Mouse (Mus musculus) CH12.LX (cell line): ENCODE measurements around the gene Slc35f3. TPM values are rescaled to one million over a fixed set of nuclear protein-coding genes. Genes with fewer than 3 reads are reported as not detected.
A peak's percentile ranks its signal among the peaks of the same experiment; 100 is the strongest.

Experiments
- DNase-seq: peaks from one replicate; pipeline ENCODE4 v3.0.0-alpha.2; 2013; ENCODE audit errors: extremely low read depth
- H3K27ac ChIP-seq: 2 replicates; pipeline ENCODE4 v1.5.1; 2012; ENCODE audit warnings: low read depth, mild to moderate bottlenecking, control low read depth, moderate library complexity; ENCODE audit not compliant: insufficient read depth
- H3K27me3 ChIP-seq: replicated peaks from 2 replicates; pipeline ENCODE3; 2012; ENCODE audit warnings: inconsistent platforms
- H3K36me3 ChIP-seq, 2 experiments: replicated peaks in 1 of 2; 2 replicates each; pipeline versions ENCODE3 to v1.6.1; 2012; ENCODE audit warnings: inconsistent platforms in 1 of 2, low read length in 1 of 2, mild to moderate bottlenecking in 1 of 2, mixed read lengths in 1 of 2, moderate library complexity in 1 of 2; ENCODE audit not compliant: control insufficient read depth in 1 of 2, insufficient read depth in 1 of 2
- H3K4me1 ChIP-seq, 2 experiments: 2 replicates each; pipeline ENCODE4 v1.6.1; 2012; ENCODE audit warnings: inconsistent platforms in 1 of 2, moderate library complexity in 1 of 2; ENCODE audit not compliant: insufficient read depth in 2 of 2, control insufficient read depth in 1 of 2
- H3K4me2 ChIP-seq: 2 replicates; pipeline ENCODE4 v1.6.1; 2012; ENCODE audit warnings: low read depth, mild to moderate bottlenecking, control low read depth; ENCODE audit not compliant: poor library complexity, insufficient read depth, severe bottlenecking
- H3K4me3 ChIP-seq, 3 experiments: fragments of 150-350 bp in 1 of 3; sonication (generic) in 1 of 3; replicated peaks in 1 of 3; 2 replicates each; pipeline versions ENCODE3 to v1.5.1; 2011 to 2012; ENCODE audit warnings: low read depth in 2 of 3, low read length in 2 of 3, mild to moderate bottlenecking in 2 of 3, moderate library complexity in 2 of 3, control low read depth in 1 of 3, improper control_type of control experiment in 1 of 3, inconsistent platforms in 1 of 3, mixed read lengths in 1 of 3; ENCODE audit not compliant: poor library complexity in 1 of 3
- H3K79me2 ChIP-seq: replicated peaks from 2 replicates; pipeline ENCODE4 v1.6.1; 2012; ENCODE audit warnings: mild to moderate bottlenecking, moderate library complexity; ENCODE audit not compliant: control insufficient read depth, poor library complexity, insufficient read depth, severe bottlenecking; ENCODE audit errors: extremely low read depth
- H3K9ac ChIP-seq: 2 replicates; pipeline ENCODE4 v1.6.1; 2012; ENCODE audit warnings: low read depth, mild to moderate bottlenecking, control low read depth, moderate library complexity; ENCODE audit not compliant: insufficient read depth
- H3K9me3 ChIP-seq: replicated peaks from 2 replicates; pipeline ENCODE3; 2012; ENCODE audit warnings: low read length, inconsistent platforms, mixed read lengths
- CHD1 ChIP-seq: IDR thresholded peaks from 2 replicates; pipeline ENCODE4 v1.6.1; 2012; ENCODE audit warnings: low read depth, low read length, improper control_type of control experiment, inconsistent platforms
- CHD2 ChIP-seq: IDR thresholded peaks from 2 replicates; pipeline ENCODE4 v1.6.1; 2011; ENCODE audit warnings: low read length, improper control_type of control experiment
- CTCF ChIP-seq, 2 experiments: IDR thresholded peaks in 1 of 2; conservative IDR thresholded peaks in 1 of 2; 2 replicates each; pipeline ENCODE4 v1.5.1; 2011 to 2012; ENCODE audit warnings: low read depth in 2 of 2, low read length in 2 of 2, improper control_type of control experiment in 1 of 2, inconsistent platforms in 1 of 2, mild to moderate bottlenecking in 1 of 2, moderate library complexity in 1 of 2
- E2F4 ChIP-seq: IDR thresholded peaks from 2 replicates; pipeline ENCODE4 v1.6.1; 2011; ENCODE audit warnings: low read depth, low read length, improper control_type of control experiment; ENCODE audit not compliant: insufficient replicate concordance
- ELF1 ChIP-seq: IDR thresholded peaks from 2 replicates; pipeline ENCODE4 v1.6.1; 2014; ENCODE audit warnings: low read depth, mild to moderate bottlenecking, inconsistent platforms, low read length, improper control_type of control experiment
- IRF4 ChIP-seq: IDR thresholded peaks from 2 replicates; pipeline ENCODE4 v1.6.1; 2014; ENCODE audit warnings: low read depth, mild to moderate bottlenecking, inconsistent platforms, low read length, improper control_type of control experiment
- JUN ChIP-seq: IDR thresholded peaks from 2 replicates; pipeline ENCODE4 v1.6.1; 2011; ENCODE audit warnings: low read depth, mild to moderate bottlenecking, low read length, improper control_type of control experiment, moderate library complexity; ENCODE audit not compliant: insufficient read depth
- MAX ChIP-seq: IDR thresholded peaks from 2 replicates; pipeline ENCODE4 v1.6.1; 2011; ENCODE audit warnings: low read length, improper control_type of control experiment
- MEF2A ChIP-seq: IDR thresholded peaks from 2 replicates; pipeline ENCODE4 v1.6.1; 2014; ENCODE audit warnings: low read depth, mild to moderate bottlenecking, inconsistent platforms, low read length, improper control_type of control experiment, borderline replicate concordance
- MXI1 ChIP-seq: IDR thresholded peaks from 2 replicates; pipeline ENCODE4 v1.6.1; 2011; ENCODE audit warnings: mild to moderate bottlenecking, low read depth, low read length, improper control_type of control experiment
- PAX5 ChIP-seq: IDR thresholded peaks from 2 replicates; pipeline ENCODE4 v1.6.1; 2012; ENCODE audit warnings: low read length, inconsistent platforms, mixed read lengths
- POLR2A ChIP-seq: IDR thresholded peaks from 2 replicates; pipeline ENCODE4 v1.6.1; 2011; ENCODE audit warnings: low read depth, mild to moderate bottlenecking, improper control_type of control experiment, low read length
- RAD21 ChIP-seq: IDR thresholded peaks from 2 replicates; pipeline ENCODE4 v1.6.1; 2011; ENCODE audit warnings: low read depth, mild to moderate bottlenecking, low read length, improper control_type of control experiment, moderate library complexity
- RCOR1 ChIP-seq: conservative IDR thresholded peaks from 2 replicates; pipeline ENCODE4 v1.6.1; 2012; ENCODE audit warnings: low read depth, mild to moderate bottlenecking, inconsistent platforms, low read length, improper control_type of control experiment
- SIN3A ChIP-seq: IDR thresholded peaks from 2 replicates; pipeline ENCODE4 v1.6.1; 2012; ENCODE audit warnings: low read length, improper control_type of control experiment, inconsistent platforms
- SMC3 ChIP-seq: IDR thresholded peaks from 2 replicates; pipeline ENCODE4 v1.6.1; 2011; ENCODE audit warnings: low read depth, low read length, improper control_type of control experiment
- TBP ChIP-seq: conservative IDR thresholded peaks from 2 replicates; pipeline ENCODE4 v1.6.1; 2011; ENCODE audit warnings: low read depth, low read length, improper control_type of control experiment
- TCF12 ChIP-seq: IDR thresholded peaks from 2 replicates; pipeline ENCODE4 v1.6.1; 2014; ENCODE audit warnings: low read depth, mild to moderate bottlenecking, inconsistent platforms, low read length, improper control_type of control experiment
- ZC3H11A ChIP-seq: IDR thresholded peaks from 2 replicates; pipeline ENCODE4 v1.6.1; 2012; ENCODE audit warnings: low read depth, mild to moderate bottlenecking, inconsistent platforms, low read length, improper control_type of control experiment
- ZKSCAN1 ChIP-seq: IDR thresholded peaks from 2 replicates; pipeline ENCODE4 v1.6.1; 2012; ENCODE audit warnings: low read depth, inconsistent platforms, low read length, improper control_type of control experiment, borderline replicate concordance
- ZNF384 ChIP-seq: IDR thresholded peaks from 2 replicates; pipeline ENCODE4 v1.6.1; 2012; ENCODE audit warnings: low read depth, low read length, improper control_type of control experiment, inconsistent platforms
- dilution Hi-C: fragments of 300-500 bp; cut with MboI; formaldehyde crosslinking; loops from 2 replicates; pipeline ENCODE4 v1.14.3; 2020; ENCODE audit warnings: low sequenced_read_pairs; ENCODE audit not compliant: extremely low pct_unique_long_range_greater_than_20kb, extremely low pct_ligation_motif_present
- in situ Hi-C: fragments of 300-500 bp; cut with MboI; formaldehyde crosslinking; loops from 3 replicates; pipeline ENCODE4 v1.14.3; 2019; ENCODE audit warnings: low sequenced_read_pairs, low pct_ligation_motif_present, low pct_unique_long_range_greater_than_20kb, mixed read lengths
- polyA plus RNA-seq: library from polyadenylated mRNA; unstranded; fragments of >175 nt; gene quantifications from 2 replicates; pipeline ENCODE4 v1.2.1, GENCODE M21; 2012; ENCODE audit warnings: low read depth; ENCODE audit not compliant: insufficient read length
- total RNA-seq, 2 experiments: library from RNA; depleted of rRNA; stranded (reverse); fragments of 300-350 nt in 1 of 2; fragments of >200 nt in 1 of 2; gene quantifications; 2 replicates each; pipeline ENCODE4 v1.2.3; 2012 to 2014

Gene Slc35f3
- total and polyA plus RNA-seq, 3 experiments = 0.20 TPM; not detected in 2

GRCm38 (mm10) chr8:126275886-126276285 is 22.5 kb upstream of the Slc35f3 start:
- peaks cover 82% of the 10 kb centered on the region for H3K27me3 ChIP-seq
- H3K36me3 ChIP-seq = no peaks in the 10 kb centered on the region
- no peaks in the 10 kb centered on the region for H3K9me3 ChIP-seq
- no peak for DNase-seq
- TF ChIP-seq CHD2 (no peak), MAX (no peak), PAX5 (no peak), SMC3 (no peak), MXI1 (no peak), TBP (no peak), POLR2A (no peak), CTCF (conservative IDR thresholded peaks at IDR 0.05 in 1 of 2, IDR thresholded peaks at IDR 0.05 in 1 of 2; ENCODE audit: low read depth in 2 of 2, low read length in 2 of 2) (no peak), SIN3A (no peak)
- no peak overlapping the region for H3K9ac ChIP-seq
- H3K4me2 ChIP-seq = no peak overlapping the region
- dilution Hi-C loops = no loop called here
- H3K27ac ChIP-seq = no peak overlapping the region
- no peaks in the 10 kb centered on the region for H3K79me2 ChIP-seq
- H3K4me1 ChIP-seq = no peaks in the 10 kb centered on the region
- H3K4me3 ChIP-seq = no peak overlapping the region
- in situ Hi-C loops = no loop called here

- H3K4me3 ChIP-seq = no peak overlapping the region
- H3K79me2 ChIP-seq = no peaks in the 10 kb centered on the region
- peak overlapping the region; percentile 22; the same call in 1 of the 2 replicates for H3K4me2 ChIP-seq
- H3K4me1 ChIP-seq = no peaks in the 10 kb centered on the region
- H3K36me3 ChIP-seq = no peaks in the 10 kb centered on the region
- DNase-seq = no peak
- H3K9me3 ChIP-seq = no peaks in the 10 kb centered on the region
- TF ChIP-seq MEF2A (no peak), CHD1 (no peak), ZKSCAN1 (no peak), IRF4 (no peak), JUN (no peak), ELF1 (no peak), RCOR1 (no peak), RAD21 (no peak), ZC3H11A (no peak), E2F4 (no peak), TCF12 (no peak), ZNF384 (no peak), MXI1 (no peak)
- in situ Hi-C loops = no loop called here
- H3K9ac ChIP-seq = no peak overlapping the region
- no peak overlapping the region for H3K27ac ChIP-seq
- peaks cover 83% of the 10 kb centered on the region for H3K27me3 ChIP-seq
- dilution Hi-C loops = no loop called here
Observed at GRCm38 (mm10) chr8:126291951-126292350, 6.4 kb upstream of the Slc35f3 start.
